Mouse (Mus musculus): ENCODE measurements at regions not wholly inside any gene's neighbourhood (a gene's known extent, or its start where the extent isn't known, plus 50 kb on each side); places are given as distances from the start of the nearest gene placed in this dataset.

- no peaks in the 10 kb centered on the region for H3K36me3 ChIP-seq
Measured at GRCm38 (mm10) chr12:98337644-98338043, 69.2 kb downstream of the Gpr65 start.

GRCm38 (mm10) chr12:98339536-98339935 lies 71.1 kb downstream of the Gpr65 start:
- no peaks in the 10 kb centered on the region for H3K9me3 ChIP-seq (replicated peaks)
- no peaks in the 10 kb centered on the region for H3K4me1 ChIP-seq
- H3K36me3 ChIP-seq: no peaks in the 10 kb centered on the region
- H3K4me3 ChIP-seq: no peak overlapping the region
- no peak overlapping the region for H3K4me2 ChIP-seq (replicated peaks)
- H3K27ac ChIP-seq: no peak overlapping the region
- ATAC-seq (ENCODE audit: low FRiP score): no peak
- 92% methylated on average over 9 of the region's 9 CpGs for WGBS
- no peak overlapping the region for H3K9ac ChIP-seq
- H3K27me3 ChIP-seq: no peaks in the 10 kb centered on the region

More at GRCm38 (mm10) chr12:98337644-98338043, 69.2 kb downstream of the Gpr65 start:
- Histone ChIP-seq H3K4me1 (no peaks in the 10 kb centered on the region), H3K27ac (no peak overlapping the region), H3K4me2 (replicated peaks) (no peak overlapping the region), H3K9me3 (replicated peaks) (no peaks in the 10 kb centered on the region), H3K27me3 (no peaks in the 10 kb centered on the region), H3K9ac (no peak overlapping the region), H3K4me3 (no peak overlapping the region)
- ATAC-seq (ENCODE audit: low FRiP score): no peak
- 74% methylated on average over 3 of the region's 3 CpGs for WGBS

- Histone ChIP-seq H3K4me3 (no peak overlapping the region), H3K27ac (no peak overlapping the region), H3K9me3 (replicated peaks) (no peaks in the 10 kb centered on the region), H3K9ac (no peak overlapping the region), H3K27me3 (no peaks in the 10 kb centered on the region), H3K4me2 (replicated peaks) (no peak overlapping the region), H3K36me3 (no peaks in the 10 kb centered on the region), H3K4me1 (no peaks in the 10 kb centered on the region)
- no peak for ATAC-seq (ENCODE audit: low FRiP score)
- WGBS: 82% methylated on average over 2 of the region's 2 CpGs
Measured at GRCm38 (mm10) chr12:98342158-98342557, 73.7 kb downstream of the Gpr65 start.

GRCm38 (mm10) chr12:98343653-98344052 lies 75.2 kb downstream of the Gpr65 start:
- 84% methylated on average over 7 of the region's 7 CpGs for WGBS
- no peak overlapping the region for H3K4me3 ChIP-seq
- H3K27me3 ChIP-seq: no peaks in the 10 kb centered on the region

GRCm38 (mm10) chr12:98347056-98347455 lies 78.6 kb downstream of the Gpr65 start:
- H3K9me3 ChIP-seq (replicated peaks): 0 out of 2 replicates have a peak, but pooled peaks cover 5% of the 10 kb centered on the region
- H3K9ac ChIP-seq: no peak overlapping the region
- WGBS: 87% methylated on average over 6 of the region's 6 CpGs
- H3K27me3 ChIP-seq: no peaks in the 10 kb centered on the region
- H3K4me2 ChIP-seq (replicated peaks): no peak overlapping the region
- H3K27ac ChIP-seq: no peak overlapping the region
- no peak overlapping the region for H3K4me3 ChIP-seq
- ATAC-seq (ENCODE audit: low FRiP score): no peak
- no peaks in the 10 kb centered on the region for H3K4me1 ChIP-seq
- no peaks in the 10 kb centered on the region for H3K36me3 ChIP-seq

More at GRCm38 (mm10) chr12:98343653-98344052, 75.2 kb downstream of the Gpr65 start:
- Histone ChIP-seq H3K9me3 (replicated peaks) (no peaks in the 10 kb centered on the region), H3K4me1 (no peaks in the 10 kb centered on the region), H3K9ac (no peak overlapping the region), H3K4me2 (replicated peaks) (no peak overlapping the region), H3K36me3 (no peaks in the 10 kb centered on the region), H3K27ac (no peak overlapping the region)
- ATAC-seq (ENCODE audit: low FRiP score): no peak

- no peak overlapping the region for H3K9ac ChIP-seq
- no peak overlapping the region for H3K4me2 ChIP-seq (replicated peaks)
- no peak overlapping the region for H3K27ac ChIP-seq
- no peak for ATAC-seq (ENCODE audit: low FRiP score)
- no peaks in the 10 kb centered on the region for H3K36me3 ChIP-seq
- no peak overlapping the region for H3K4me3 ChIP-seq
- 82% methylated on average over 13 of the region's 13 CpGs for WGBS
- no peaks in the 10 kb centered on the region for H3K4me1 ChIP-seq
- 0 out of 2 replicates have a peak, but pooled peaks cover 5% of the 10 kb centered on the region for H3K9me3 ChIP-seq (replicated peaks)
- no peaks in the 10 kb centered on the region for H3K27me3 ChIP-seq
Measured at GRCm38 (mm10) chr12:98347550-98348318, 79.3 kb downstream of the Gpr65 start.

GRCm38 (mm10) chr12:98349864-98350643 lies 81.6 kb downstream of the Gpr65 start:
- Histone ChIP-seq H3K9me3 (replicated peaks) (0 out of 2 replicates have a peak, but pooled peaks cover 5% of the 10 kb centered on the region), H3K36me3 (no peaks in the 10 kb centered on the region), H3K27ac (no peak overlapping the region), H3K9ac (no peak overlapping the region), H3K27me3 (no peaks in the 10 kb centered on the region), H3K4me1 (no peaks in the 10 kb centered on the region), H3K4me3 (no peak overlapping the region), H3K4me2 (replicated peaks) (no peak overlapping the region)
- ATAC-seq (ENCODE audit: low FRiP score): 0 out of 2 replicates have a peak, but pooled peaks have one; percentile 40
- WGBS: 91% methylated on average over 7 of the region's 7 CpGs

GRCm38 (mm10) chr12:98352401-98352800 lies 84.0 kb downstream of the Gpr65 start:
- ATAC-seq (ENCODE audit: low FRiP score): no peak
- Histone ChIP-seq H3K4me3 (no peak overlapping the region), H3K36me3 (no peaks in the 10 kb centered on the region), H3K4me2 (replicated peaks) (no peak overlapping the region), H3K9me3 (replicated peaks) (0 out of 2 replicates have a peak, but pooled peaks cover 5% of the 10 kb centered on the region), H3K4me1 (no peaks in the 10 kb centered on the region), H3K27ac (no peak overlapping the region), H3K9ac (no peak overlapping the region), H3K27me3 (no peaks in the 10 kb centered on the region)
- 94% methylated on average over 2 of the region's 2 CpGs for WGBS

GRCm38 (mm10) chr12:98354545-98354944 lies 86.1 kb downstream of the Gpr65 start:
- Histone ChIP-seq H3K36me3 (no peaks in the 10 kb centered on the region), H3K27ac (no peak overlapping the region), H3K4me2 (replicated peaks) (no peak overlapping the region), H3K9ac (no peak overlapping the region), H3K4me3 (no peak overlapping the region), H3K4me1 (no peaks in the 10 kb centered on the region), H3K9me3 (replicated peaks) (0 out of 2 replicates have a peak, but pooled peaks cover 5% of the 10 kb centered on the region), H3K27me3 (no peaks in the 10 kb centered on the region)
- no peak for ATAC-seq (ENCODE audit: low FRiP score)
- WGBS: 72% methylated on average over 1 of the region's 1 CpGs

- Histone ChIP-seq H3K27me3 (no peaks in the 10 kb centered on the region), H3K27ac (no peak overlapping the region), H3K4me1 (no peaks in the 10 kb centered on the region), H3K36me3 (no peaks in the 10 kb centered on the region), H3K4me3 (no peak overlapping the region), H3K4me2 (replicated peaks) (no peak overlapping the region), H3K9ac (no peak overlapping the region), H3K9me3 (replicated peaks) (no peaks in the 10 kb centered on the region)
- ATAC-seq (ENCODE audit: low FRiP score): no peak
- WGBS: 89% methylated on average over 2 of the region's 2 CpGs
Measured at GRCm38 (mm10) chr12:98367583-98367982, 99.1 kb downstream of the Gpr65 start.

GRCm38 (mm10) chr12:98370771-98371170 lies 102.3 kb downstream of the Gpr65 start:
- no peak for ATAC-seq (ENCODE audit: low FRiP score)
- Histone ChIP-seq H3K4me3 (no peak overlapping the region), H3K9ac (no peak overlapping the region), H3K4me2 (replicated peaks) (no peak overlapping the region), H3K4me1 (no peaks in the 10 kb centered on the region), H3K27me3 (no peaks in the 10 kb centered on the region), H3K36me3 (no peaks in the 10 kb centered on the region), H3K9me3 (replicated peaks) (no peaks in the 10 kb centered on the region), H3K27ac (no peak overlapping the region)
- 82% methylated on average over 3 of the region's 3 CpGs for WGBS

GRCm38 (mm10) chr12:98375214-98375910 lies 106.9 kb downstream of the Gpr65 start:
- H3K4me3 ChIP-seq: no peak overlapping the region
- H3K4me1 ChIP-seq: no peaks in the 10 kb centered on the region
- 93% methylated on average over 7 of the region's 7 CpGs for WGBS
- H3K4me2 ChIP-seq (replicated peaks): no peak overlapping the region
- H3K9ac ChIP-seq: no peak overlapping the region
- no peaks in the 10 kb centered on the region for H3K9me3 ChIP-seq (replicated peaks)
- no peaks in the 10 kb centered on the region for H3K36me3 ChIP-seq
- no peak for ATAC-seq (ENCODE audit: low FRiP score)
- no peaks in the 10 kb centered on the region for H3K27me3 ChIP-seq
- H3K27ac ChIP-seq: no peak overlapping the region

Data from hindbrain, embryonic 12.5 days (tissue).